Mouse (Mus musculus) MN1 (cell line): ENCODE measurements around the gene Gm11096.

ENCODE experiments used
- DNase-seq: peaks from one replicate; pipeline ENCODE4 v3.0.0-alpha.2; 2016; ENCODE audit warnings: low spot score

Gene Gm11096

DNA sequence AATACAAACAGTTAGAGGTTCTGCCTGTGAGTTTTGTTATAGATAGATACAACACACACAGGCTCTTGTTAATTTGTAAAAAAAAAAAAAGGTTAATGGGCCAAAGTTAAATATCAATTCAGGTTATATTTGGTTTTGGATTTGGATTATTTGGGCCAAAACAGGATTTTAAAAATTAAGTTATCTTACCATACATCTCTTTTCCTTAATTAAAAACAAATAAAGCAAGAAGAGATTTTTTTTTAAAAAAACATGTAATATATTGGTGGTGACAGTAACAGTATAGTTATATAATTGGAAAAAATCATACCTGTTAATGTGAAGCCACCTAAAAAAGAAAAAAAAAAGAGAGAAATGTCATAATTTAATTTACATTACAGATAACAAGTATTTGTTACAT lies at the start of gene Gm11096:
Gene Gm11096 (plus strand): TSS at position 301 of the 400 bp plus-strand sequence.
- no peak for DNase-seq

DNA sequence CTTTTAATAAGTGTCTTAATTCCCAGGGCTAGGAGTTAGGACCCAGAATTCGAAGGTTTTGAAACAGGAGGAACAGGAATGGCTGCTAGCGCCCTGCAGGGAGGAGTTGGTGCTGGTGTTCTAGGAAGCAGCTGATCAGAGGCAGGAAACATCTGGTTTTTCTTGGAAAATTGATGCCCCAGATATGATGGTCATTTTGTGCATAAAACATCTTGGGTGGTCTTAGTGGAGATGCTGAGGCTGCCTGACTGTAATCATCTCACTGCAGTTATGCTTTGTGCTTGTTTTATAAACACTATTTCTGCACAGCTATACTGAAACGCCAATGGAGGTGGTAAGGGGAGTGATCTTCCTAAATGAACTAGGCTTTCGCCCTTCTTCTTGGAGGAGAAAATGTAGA lies 48.5 kb upstream of the Gm11096 start:
- no peak for DNase-seq

DNA sequence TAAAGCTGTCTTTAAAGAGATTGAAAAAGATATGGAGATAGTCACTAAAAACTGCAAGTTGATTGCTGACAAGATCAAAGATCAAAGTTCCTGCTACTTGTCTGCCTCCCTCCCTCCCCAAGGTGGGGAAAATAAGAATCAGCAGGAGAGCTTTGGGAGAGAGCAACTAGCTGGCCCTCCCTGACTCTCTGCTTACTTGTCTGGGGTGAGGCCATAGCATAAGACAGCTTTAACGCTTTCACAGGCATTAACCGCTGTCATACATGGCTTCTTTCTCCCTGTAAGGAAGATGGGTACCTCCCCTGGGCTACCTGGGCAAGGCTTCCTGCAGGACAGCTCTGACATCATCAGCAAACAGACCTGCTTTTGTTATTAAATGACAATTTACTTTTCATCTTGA lies 47.4 kb upstream of the Gm11096 start:
- DNase-seq, result no peak

DNA sequence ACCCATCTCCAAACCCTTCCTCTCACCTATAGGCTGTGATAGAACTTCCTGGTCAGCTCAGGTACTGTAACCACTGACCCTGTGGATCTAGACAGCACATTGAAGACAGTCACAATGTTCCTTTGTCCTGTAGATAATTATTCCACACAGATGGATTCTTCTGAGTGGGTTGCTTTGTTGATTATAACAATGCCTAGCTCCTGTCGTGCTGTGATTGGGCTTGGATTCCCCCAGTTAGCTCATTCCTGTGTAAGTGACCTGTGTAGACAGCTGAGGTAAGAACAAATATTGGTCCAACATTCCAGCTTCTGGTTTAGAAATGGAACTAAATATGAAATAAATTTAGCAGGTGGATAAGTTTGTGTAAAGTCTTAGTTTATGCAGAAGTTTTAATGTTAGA lies 44.1 kb upstream of the Gm11096 start:
- DNase-seq, result no peak

DNA sequence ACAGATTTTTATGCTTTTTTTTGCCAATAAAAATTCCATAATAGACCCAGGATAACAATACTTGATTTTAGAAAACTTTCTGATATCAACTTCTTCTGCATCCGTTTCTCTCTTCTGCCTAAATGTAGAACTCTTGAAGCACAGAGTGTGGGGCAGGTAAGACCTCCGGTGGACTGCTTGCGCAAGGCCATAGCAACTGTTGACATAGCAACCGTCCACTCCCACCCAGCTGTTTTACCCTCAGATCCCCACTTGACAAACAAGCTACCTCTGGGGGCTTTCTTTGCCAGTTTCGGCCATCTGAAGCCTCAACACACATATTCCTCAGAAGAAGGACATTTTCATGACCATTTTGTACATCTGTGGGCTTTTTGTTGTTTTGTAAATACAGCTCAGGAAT lies 41.2 kb upstream of the Gm11096 start:
- no peak for DNase-seq

DNA sequence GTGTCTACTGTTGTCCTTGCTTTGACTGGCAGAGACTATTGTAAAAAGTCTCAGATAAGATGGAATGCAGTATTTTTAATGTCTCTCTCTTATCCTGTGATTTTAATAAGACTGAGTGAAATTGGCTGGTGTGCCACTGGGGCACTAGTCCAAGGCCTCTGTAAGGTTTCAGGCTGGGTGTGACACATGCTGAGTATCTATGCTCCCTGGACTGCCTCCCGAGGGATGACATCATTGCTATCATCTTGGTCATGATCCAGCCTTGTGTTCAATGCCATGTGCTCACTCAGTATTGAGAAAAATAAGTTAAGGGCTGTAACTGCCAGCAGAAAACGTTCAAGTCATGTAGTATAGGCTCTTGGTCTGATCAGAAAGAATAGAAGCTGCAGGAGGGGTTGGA lies 38.9 kb upstream of the Gm11096 start:
- DNase-seq, result peak; percentile 87

DNA sequence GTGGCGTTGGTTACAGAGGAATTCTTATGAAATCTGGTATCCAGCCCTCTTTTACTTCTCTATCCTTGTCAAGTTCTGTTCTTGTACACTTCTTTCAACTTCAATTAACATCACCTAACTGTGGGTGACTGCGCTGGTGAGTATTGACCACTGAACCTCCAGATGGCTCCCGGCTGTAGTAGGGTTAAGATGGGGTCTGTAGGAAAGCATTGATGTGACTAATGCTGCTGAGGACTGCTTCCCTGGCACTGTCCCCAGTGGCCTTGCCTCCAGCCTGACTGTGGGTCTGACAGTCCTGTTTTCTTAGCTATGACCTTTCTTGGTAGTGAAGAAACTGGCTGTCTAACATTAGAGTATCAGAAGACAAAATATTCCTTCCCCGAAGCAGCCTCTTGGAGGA lies 38.4 kb upstream of the Gm11096 start:
- DNase-seq, result peak; percentile 48

DNA sequence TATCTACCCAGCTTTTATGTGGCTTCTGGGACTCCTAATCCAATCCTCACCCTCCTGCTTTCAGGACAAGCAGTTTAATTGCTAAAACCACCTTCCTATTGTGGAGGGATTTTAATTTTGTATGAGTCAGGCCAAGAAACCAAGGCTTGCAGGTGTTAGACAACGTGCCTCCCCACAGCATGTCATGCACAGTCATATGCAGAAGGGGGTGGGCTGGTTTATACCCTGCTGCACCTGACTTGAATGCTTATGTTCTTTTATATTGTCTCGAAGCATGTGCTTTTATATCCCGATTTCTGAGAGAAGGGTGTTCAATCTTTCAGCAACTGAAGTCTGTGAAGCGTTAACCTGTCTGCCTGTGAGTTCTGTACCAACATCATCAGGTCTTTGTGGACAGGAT lies 37.3 kb upstream of the Gm11096 start:
- no peak for DNase-seq

DNA sequence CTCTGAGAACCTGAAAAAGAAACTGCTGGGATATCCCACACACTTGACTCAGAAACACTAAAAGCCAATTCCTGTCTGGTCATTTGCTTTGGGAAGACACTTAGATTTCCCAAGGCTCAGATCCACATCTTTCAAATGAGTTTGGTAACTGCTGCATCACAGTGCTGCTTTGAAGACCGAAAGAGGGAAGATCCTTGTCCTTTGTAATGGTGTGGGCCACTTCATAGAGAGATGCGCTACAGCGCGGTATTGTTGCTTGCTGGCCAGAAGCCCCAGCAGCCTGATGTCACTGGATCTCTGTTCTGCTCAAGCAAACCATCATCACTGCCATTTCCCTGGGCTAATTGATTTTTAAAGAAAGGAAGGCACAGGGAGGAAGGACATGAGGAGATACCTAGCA lies 28.8 kb upstream of the Gm11096 start:
- DNase-seq, result no peak

DNA sequence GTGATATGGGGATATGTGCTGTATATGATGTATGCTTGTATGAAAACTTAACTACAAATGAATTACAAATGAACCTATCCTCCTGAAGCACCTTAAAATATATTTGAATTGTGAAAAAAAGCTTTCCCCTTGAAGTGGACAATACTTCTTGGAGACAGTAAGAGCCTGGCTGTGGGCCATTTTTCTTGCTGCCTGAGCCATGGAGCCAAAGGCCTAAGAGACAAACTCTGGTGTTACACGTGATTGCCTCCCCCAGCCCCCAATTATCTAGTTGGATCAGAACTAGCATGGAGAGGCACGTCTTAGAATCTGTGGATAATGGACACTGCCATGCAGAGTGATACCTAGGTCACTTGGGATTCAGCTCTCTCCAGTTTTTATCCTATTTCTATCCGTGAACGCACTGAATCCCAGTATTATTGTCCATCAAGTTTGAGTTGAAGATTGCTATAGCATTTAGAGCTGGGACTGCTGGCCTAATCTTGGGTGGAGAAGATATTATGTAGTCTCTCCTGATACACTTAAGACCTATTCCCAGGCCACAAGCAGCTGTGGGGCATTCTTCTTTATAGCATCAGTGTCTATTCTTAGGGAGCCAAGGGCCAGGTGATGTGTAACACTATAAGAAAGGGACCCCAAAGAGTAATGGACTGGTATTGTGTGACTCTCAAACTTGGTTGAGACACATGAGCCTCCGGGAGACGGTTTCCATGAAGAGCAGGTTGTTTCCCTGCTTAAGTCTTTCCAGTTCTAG lies 25.0 kb upstream of the Gm11096 start:
- DNase-seq, result no peak

DNA sequence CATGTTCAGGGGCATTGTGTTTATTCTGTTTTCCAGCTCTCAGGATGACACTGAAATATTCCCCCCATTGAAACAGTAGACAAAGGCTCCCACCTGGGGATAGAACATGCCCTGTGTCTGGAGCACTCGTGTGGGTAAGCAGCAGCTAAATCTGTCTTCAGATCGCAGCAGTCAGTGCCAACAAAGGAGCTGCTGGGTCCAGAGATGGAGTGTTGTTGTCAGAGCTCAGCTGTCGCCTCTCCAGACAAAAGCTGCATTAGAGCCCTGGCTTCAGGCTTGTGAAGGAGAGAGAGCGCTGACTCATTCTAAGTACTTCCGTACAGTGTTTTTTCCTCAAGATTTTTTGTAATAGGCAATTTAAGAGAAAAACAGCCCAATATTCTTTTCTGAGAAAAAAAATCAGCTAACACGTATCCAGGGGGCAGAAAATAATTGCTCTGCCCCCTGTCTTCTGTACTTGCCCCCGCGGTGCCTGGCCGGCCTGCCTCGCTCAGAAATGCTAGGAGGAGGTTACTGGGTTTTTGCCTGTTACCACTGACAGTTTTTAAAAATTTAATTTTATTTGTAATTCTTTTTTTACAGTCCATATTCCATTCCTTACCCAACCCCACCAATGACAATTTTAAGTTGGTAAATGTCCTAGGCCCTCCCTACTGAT lies 21.6 kb upstream of the Gm11096 start:
- peak; percentile 20 for DNase-seq

DNA sequence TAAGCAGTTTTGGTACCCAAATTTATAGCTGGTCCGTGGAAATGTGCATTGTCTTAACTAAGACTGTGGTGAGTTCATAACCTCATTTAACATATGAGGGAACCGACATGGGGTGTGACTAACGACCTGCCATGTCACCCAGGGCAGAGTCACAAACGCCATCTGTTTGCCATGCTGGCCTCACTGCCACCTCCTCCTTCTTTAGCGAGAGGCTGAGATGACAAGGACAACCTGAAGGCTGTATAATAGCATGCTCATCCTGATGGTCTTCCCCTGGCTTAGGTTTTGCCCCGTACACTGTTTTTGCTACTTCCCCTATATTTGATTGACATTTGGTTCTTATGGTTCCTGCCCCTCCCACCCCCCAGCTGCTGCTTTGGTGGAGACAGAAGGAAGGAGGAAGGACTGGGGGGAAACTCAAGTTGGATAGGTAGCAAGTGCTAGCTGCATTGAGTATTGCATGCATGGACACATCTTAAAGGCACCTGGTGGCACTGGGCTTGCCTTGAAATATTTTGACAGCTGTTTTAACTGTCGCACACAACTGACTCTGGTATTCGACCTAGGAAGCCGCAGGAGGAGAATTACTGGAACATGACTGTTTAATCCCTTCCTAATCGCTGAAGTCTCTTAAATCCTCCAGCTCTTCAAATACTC lies 17.2 kb upstream of the Gm11096 start:
- no peak for DNase-seq

DNA sequence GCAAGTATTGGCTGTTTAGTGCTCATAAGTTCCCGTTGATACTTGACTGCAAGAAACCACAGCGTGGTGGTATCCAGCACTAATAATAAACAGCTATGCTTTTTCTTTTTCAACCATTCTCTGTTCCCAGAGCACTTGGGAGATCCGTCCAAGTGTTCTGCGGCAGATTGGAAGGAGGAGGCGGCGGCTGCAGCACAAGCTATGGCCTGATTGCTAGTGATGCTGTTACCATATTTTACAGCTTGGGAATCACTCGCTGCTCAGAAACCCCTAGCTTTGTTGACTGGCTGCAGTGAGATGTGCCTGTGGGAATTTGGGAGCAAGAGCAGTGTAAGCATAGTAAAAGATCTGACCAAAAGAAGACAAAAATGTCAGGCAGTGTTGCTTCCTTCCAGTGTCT lies 14.3 kb upstream of the Gm11096 start:
- no peak for DNase-seq

DNA sequence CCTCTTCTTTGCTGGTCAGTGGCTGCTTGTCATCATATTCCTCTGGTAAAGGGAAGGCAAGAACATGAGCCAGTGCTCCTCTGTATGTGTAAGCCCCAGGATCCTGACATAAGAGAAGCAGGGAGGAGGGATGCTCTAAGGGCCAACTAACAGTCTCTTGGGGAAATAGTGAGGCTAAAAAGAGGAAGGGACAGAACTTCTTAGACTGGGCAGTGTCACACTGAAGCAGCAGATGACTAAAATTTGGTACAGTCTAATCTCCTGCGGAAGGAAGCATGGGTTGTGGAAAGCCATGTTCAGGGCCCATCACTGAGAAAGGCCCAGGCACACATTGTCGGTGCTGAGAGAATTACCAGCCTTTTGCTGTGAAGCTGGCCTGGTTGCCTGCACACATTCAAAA lies 8.8 kb upstream of the Gm11096 start:
- DNase-seq, result no peak

DNA sequence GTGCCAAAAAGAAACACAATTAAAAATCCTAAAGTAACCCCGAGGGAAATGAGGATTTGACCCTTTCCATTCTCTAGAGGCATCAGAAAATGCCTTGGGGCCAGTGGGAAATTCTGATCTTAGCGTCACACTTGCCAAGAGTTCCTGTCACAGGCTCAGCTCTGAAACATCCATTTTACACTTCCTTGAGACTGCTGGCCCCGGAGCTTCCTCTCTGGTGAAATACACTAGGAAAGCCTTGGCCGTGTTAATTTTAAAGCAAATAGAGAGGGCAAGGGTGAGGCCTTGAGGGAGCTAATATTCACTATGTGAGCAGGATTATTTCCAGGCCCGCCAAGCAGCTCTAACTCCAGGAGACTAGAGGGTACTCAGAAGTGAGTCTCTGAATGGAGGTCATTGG lies 8.4 kb upstream of the Gm11096 start:
- no peak for DNase-seq

DNA sequence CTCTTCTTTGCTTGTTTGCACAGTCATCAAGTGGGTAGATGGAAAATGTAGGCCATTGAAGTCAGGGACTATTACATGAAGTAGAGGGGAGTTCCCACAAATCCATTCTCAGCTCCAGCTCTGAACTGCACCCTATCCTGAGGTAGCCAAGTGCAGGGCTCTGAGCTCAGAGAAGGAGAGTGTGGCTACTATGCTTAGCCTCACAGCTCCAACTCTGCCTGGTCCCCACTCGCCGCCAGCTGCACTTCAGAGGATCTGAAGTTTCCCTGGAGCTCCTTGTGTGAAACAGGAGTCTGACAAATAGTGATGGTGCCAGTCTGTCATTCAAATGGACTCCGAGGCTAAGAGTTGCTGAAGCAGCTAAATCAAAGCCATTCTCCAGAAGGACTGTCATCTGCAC lies 13.7 kb downstream of the Gm11096 start:
- DNase-seq, result no peak

DNA sequence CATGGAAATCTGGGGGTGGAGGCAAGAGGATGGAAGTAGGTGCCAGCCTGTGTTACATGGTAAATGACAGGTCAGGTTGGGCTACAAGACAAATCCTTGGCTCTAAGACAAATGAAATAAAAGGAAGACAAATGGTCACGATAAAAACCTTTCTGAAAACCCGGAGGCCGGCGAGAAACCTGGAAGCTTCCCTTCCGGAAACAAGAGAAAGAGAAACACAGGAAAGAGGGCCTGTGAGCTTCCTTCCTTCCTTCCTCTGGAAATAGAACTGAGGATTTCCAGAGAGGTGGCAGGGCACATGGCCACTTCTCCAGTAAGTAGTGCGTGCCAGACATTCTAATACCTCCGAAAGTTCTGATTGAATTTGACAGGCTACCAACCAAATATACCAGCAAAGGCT lies 14.4 kb downstream of the Gm11096 start:
- DNase-seq, result no peak

DNA sequence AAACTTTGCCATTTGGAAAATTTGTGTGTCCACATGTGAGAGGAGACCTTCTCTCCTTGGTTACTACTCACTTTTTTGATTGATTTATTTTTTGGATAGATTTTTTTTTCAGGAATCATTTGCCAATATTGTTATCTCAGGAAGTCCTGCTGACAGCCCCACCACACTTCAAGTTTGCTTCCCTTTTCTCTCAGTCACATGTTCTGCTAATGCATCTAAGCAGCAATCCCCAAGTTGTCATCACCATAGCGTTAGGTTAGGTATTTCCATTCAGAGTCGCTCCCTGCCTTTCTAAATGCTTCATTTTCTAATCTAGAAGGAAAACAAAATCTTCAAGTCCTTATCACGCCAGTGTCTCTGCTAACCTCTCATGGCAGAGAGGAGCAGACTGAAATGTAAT lies 17.8 kb downstream of the Gm11096 start:
- no peak for DNase-seq

DNA sequence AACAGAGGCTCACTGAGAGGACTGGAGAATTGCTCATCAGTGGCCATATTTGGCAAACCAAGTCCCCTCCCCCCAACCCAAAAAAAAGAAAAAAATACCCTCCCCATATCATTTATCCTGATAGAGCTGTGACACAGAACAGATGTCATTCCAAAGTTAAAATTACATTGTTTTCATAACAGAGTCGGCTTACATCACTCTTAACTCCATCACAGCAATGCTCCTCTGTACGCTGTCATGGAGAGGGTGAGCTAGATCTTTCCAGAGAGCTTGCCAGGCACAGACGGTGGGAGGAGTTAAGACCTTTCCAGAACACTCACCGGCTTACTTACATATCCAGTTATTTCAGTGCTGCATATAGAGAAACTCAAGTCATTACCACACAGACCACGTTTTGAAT lies 27.4 kb downstream of the Gm11096 start:
- peak; percentile 39 for DNase-seq

DNA sequence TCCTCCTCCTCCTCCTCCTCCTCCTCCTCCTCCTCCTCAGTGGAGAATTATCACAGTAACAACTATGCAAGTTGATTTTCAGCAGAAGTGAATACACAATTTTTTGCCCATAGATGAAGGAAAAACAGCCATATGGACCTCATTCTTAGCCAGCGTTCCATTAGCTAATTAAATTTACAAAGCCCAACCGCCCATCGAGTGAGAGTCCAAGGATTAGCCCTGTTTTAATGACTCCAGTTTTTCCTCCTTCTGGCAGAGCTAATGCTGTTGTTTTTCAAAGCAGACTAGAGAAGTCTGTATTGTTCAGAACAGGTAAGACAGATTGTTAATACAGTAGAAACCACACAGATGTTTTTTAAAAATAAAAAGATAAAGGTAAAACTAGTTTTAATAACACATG lies 31.8 kb downstream of the Gm11096 start:
- DNase-seq, result peak; percentile 67

DNA sequence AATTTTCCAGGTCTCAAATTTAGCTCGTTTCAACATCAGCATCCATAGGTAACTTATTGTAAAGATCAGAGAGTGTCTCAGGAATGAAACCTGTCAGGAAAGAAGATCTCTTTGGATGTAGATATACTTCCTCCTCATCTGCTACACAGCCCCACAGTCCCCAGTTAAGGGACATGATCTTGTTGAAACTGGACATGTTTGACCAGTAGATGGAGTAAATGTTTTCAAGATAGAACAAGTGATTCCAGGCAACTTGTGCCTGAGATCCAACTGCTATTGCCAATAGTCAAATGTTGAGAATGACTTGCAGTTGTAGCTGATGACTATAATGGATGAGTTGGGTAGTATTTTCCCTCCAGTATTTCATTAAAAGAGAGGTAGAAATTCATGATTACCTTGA lies 35.9 kb downstream of the Gm11096 start:
- DNase-seq, result no peak

DNA sequence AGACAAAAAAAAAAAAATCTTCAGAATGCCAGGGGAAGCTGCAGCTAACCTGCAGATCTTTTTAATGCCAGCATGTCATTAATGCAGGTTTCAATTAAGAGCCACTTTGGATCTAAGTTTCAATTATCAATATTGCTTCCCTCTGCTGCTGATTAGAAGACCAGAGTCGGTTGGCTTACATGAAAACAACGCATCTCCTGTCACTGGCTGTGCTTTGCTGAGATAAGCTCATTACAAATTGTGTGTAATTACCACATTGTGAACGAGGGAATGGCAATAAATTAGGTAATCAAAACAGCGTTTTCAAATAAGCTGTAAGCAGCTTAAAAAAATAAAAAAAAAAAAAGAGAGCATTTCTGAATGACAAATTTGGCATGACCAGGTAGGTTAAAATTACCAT lies 38.2 kb downstream of the Gm11096 start:
- peak; percentile 44 for DNase-seq

DNA sequence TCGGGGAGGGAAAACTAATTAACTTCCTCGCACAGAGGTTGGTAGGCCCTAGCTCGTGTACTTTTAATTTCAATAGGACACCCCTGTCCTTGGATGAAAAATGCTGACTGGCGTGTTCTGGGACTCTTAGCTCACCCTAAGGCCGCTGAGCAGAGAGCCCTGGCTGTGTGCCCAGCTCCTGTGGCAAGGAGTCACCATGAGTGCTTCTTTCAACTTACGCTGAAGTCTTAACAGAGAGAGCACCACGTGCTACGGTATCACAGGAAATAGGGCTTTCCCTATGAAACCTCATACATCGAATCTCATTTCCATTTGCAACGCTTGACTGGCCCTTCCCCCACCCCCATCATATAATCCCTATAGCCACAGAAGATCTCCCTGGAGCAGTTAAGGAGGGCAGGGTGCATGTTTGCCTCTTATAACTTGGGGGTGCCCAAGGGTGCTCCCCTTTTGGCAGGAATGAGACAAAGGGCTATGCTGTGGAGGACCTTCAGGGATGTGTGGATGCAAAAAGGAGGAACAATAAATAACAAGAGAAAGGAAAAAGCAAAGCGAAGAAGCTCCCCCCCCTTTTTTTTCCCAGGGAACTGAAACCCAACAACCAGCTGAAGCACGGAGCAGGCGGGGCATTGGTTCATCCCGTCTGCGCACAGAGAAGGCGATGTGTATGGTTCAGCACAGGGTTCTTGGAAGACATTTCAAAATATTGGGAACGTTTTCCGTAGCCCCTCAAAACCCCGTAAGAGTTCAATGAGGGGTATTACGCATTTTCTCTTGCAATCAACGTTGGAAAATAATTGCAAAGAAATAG lies 39.0 kb downstream of the Gm11096 start:
- peak; percentile 93 for DNase-seq
